Mouse (Mus musculus) embryonic facial prominence, embryonic 10.5 days (tissue): ENCODE measurements around the gene Prps1. TPM values are rescaled to one million over a fixed set of nuclear protein-coding genes. Genes with fewer than 3 reads are reported as not detected.

ENCODE experiments used
- DNase-seq: peaks from one replicate; pipeline ENCODE4 v3.0.0-alpha.2; 2017; ENCODE audit warnings: low spot score
- H3K27ac ChIP-seq: fragments of 300-500 bp; sonication (generic); replicated peaks from 2 replicates; pipeline ENCODE4 v1.5.1; 2016; ENCODE audit warnings: mild to moderate bottlenecking
- H3K27me3 ChIP-seq: fragments of 300-500 bp; sonication (generic); replicated peaks from 2 replicates; pipeline ENCODE4 v1.6.1; 2016; ENCODE audit warnings: low read depth, mild to moderate bottlenecking; ENCODE audit not compliant: poor library complexity, severe bottlenecking
- H3K36me3 ChIP-seq: fragments of 300-500 bp; sonication (generic); replicated peaks from 2 replicates; pipeline ENCODE4 v1.6.1; 2016; ENCODE audit warnings: mild to moderate bottlenecking, moderate library complexity
- H3K4me1 ChIP-seq: fragments of 300-500 bp; sonication (generic); 2 replicates; pipeline ENCODE4 v1.6.1; 2016
- H3K4me3 ChIP-seq: fragments of 300-500 bp; sonication (generic); 2 replicates; pipeline ENCODE4 v1.5.1; 2016; ENCODE audit warnings: mild to moderate bottlenecking, moderate library complexity
- H3K9me3 ChIP-seq: fragments of 300-500 bp; sonication (generic); 2 replicates; pipeline ENCODE4 v1.6.1; 2016; ENCODE audit warnings: mild to moderate bottlenecking
- WGBS: fragments of 180-500 bp; shearing (Covaris S2); methylation state at CpG from one replicate; pipeline ENCODE4 v1.1.7; 2016; 5-methylcytosine and 5-hydroxymethylcytosine counted together
- polyA plus RNA-seq: library from polyadenylated mRNA; unstranded; fragments of >200 nt; fragmentation: Nextera tagmentation; extraction: Ambion mirVana; gene quantifications from 2 replicates; pipeline ENCODE4 v1.2.1, GENCODE M21; 2016

Prps1 gene
- 89.6 TPM in 2 replicates for polyA plus RNA-seq

DNA sequence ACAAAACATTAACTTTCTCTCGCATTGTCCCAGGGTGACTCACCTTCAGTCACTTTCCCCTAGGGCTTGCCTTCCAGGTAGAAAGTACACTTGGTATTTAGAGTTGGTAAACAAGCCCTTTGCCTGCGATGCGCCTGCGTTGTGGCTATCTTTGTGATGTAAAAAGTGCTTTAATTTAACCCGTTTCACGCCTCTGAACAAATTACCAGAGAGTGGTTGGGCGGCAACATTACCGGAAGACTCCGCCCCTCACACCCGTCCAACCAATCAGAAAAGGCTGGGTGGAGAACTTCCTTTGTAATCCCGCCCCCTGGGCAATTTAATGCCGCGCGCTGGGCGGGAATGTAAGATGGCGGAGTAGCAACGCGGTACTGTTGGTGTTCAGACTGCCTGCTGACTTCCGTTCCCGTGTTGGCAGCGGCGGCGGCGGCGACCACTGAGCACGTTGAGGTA, at the start of gene Prps1:
TSS of gene Prps1 (plus strand) at position 335 of the 453 bp plus-strand sequence.
- Histone ChIP-seq H3K9me3 (no peaks in the 10 kb centered on the region), H3K4me3 (peak within 1 kb of the TSS; percentile 68), H3K4me1 (no peaks in the 10 kb centered on the region), H3K27me3 (peaks cover 67% of the 10 kb centered on the region), H3K36me3 (no peaks in the 10 kb centered on the region), H3K27ac (peak within 1 kb of the TSS; percentile 84)
- 20% methylated on average over 26 of the region's 26 CpGs for WGBS
- DNase-seq: peak; percentile 88

DNA sequence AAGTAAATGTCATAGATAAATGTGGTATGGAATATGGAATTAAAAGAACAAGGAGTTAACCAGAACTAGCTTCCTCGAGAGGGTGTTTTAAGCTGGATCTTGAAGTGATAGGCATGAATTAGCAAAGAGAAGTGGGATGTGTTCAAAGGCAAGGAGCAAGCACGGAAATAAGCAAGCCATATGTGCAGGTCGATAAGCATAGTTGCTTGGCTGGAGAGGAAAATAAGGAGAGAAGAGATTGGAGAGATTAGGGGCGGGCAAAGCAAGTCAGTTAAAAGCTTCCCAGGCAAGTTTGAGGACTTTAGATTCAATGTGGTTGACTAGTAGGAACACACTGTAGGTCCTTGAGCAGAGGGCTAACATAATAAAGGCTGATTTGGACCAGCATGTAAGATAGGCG, 48.8 kb upstream of the Prps1 start:
- H3K27ac ChIP-seq: no peak overlapping the region
- H3K27me3 ChIP-seq: peaks cover 82% of the 10 kb centered on the region
- DNase-seq: no peak
- no peaks in the 10 kb centered on the region for H3K9me3 ChIP-seq
- 83% methylated on average over 5 of the region's 5 CpGs for WGBS
- H3K4me1 ChIP-seq: peaks cover 3% of the 10 kb centered on the region; the same call in 1 of the 2 replicates
- H3K36me3 ChIP-seq: no peaks in the 10 kb centered on the region
- no peak overlapping the region for H3K4me3 ChIP-seq

- 93% methylated on average over 4 of the region's 4 CpGs for WGBS
- no peaks in the 10 kb centered on the region for H3K9me3 ChIP-seq
- H3K27ac ChIP-seq: no peak overlapping the region
- H3K4me3 ChIP-seq: no peak overlapping the region
- H3K36me3 ChIP-seq: no peaks in the 10 kb centered on the region
- no peak for DNase-seq
- peaks cover 84% of the 10 kb centered on the region for H3K27me3 ChIP-seq
- no peaks in the 10 kb centered on the region for H3K4me1 ChIP-seq
Measured at GRCm38 (mm10) chrX:140418467-140418866, 37.9 kb upstream of the Prps1 start.

GRCm38 (mm10) chrX:140427124-140427523, 29.3 kb upstream of the Prps1 start:
- Histone ChIP-seq H3K4me1 (no peaks in the 10 kb centered on the region), H3K9me3 (no peaks in the 10 kb centered on the region), H3K36me3 (no peaks in the 10 kb centered on the region), H3K27me3 (peaks cover 52% of the 10 kb centered on the region), H3K4me3 (no peak overlapping the region), H3K27ac (no peak overlapping the region)
- 82% methylated on average over 4 of the region's 4 CpGs for WGBS
- no peak for DNase-seq

DNA sequence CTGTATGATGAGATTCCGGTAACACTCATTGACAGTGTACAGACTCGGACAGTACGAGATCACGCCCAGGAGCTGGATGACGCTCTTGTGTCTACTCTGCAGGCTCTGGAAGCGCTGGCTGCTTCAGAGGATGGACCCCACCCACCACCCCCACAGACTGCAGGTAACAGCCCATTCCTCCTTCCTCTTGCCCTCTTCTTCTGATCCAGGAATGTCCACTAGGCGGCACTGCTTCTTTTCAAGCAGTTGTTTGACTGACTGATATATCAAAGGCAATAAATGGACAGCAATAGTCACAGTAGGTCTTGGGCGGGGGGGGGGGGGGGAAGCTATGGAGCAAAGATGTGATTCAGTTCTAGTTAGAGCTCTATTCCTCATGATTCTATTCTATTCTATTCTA, 28.2 kb upstream of the Prps1 start:
- H3K27me3 ChIP-seq: peaks cover 59% of the 10 kb centered on the region
- WGBS: 59% methylated on average over 8 of the region's 8 CpGs

DNA sequence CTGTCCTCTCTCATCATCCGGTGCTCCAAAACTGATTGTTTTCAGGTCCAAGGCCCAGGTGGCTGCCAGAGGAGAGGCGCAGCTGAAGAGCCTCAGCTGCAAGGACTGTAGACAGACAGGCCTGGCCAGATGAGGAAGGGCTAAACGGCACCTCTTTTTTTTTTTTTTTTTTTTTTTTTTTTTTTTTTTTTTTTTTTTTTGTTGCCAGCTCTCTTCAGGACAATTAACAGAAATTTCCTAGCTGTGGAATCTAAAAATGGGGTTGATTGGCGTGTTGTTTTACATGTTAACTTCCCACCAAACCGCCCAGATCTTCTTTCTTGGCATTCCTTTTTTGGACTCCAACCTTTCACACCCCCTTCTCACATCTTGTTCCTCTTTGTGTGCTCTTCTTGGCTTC, 26.4 kb upstream of the Prps1 start:
- Histone ChIP-seq H3K27ac (no peak overlapping the region), H3K4me1 (no peaks in the 10 kb centered on the region), H3K4me3 (no peak overlapping the region), H3K9me3 (no peaks in the 10 kb centered on the region), H3K27me3 (peaks cover 69% of the 10 kb centered on the region), H3K36me3 (no peaks in the 10 kb centered on the region)
- 86% methylated on average over 5 of the region's 5 CpGs for WGBS
- DNase-seq: no peak

More for the DNA sequence above, 28.2 kb upstream of the Prps1 start:
- Histone ChIP-seq H3K27ac (no peak overlapping the region), H3K9me3 (no peaks in the 10 kb centered on the region), H3K36me3 (no peaks in the 10 kb centered on the region), H3K4me1 (no peaks in the 10 kb centered on the region), H3K4me3 (no peak overlapping the region)
- DNase-seq: no peak

DNA sequence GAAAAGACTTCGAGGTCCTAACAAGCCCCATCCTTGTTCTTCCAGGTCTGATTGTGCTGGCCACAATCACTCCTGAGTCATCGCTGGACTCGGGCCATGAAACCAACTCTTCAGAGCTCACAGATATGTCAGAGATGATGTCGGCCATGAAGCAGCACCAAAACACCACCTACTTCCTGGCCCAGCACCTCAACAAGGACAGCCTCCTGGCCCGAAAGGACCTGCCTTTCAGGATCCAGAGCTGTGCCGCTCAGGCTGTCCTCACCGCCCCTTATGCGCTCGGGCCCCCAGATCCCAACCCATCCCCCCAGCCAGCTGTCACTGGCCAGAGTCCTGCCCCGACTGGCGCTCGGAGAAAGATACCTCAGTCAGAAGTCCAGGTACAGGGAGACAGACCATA, 25.9 kb upstream of the Prps1 start:
- DNase-seq: no peak
- Histone ChIP-seq H3K4me1 (no peaks in the 10 kb centered on the region), H3K36me3 (no peaks in the 10 kb centered on the region), H3K4me3 (no peak overlapping the region), H3K27ac (no peak overlapping the region), H3K9me3 (no peaks in the 10 kb centered on the region), H3K27me3 (peaks cover 71% of the 10 kb centered on the region)
- 86% methylated on average over 12 of the region's 12 CpGs for WGBS

GRCm38 (mm10) chrX:140431981-140432380, 24.4 kb upstream of the Prps1 start:
- 92% methylated on average over 15 of the region's 15 CpGs for WGBS
- no peak overlapping the region for H3K27ac ChIP-seq
- H3K4me1 ChIP-seq: no peaks in the 10 kb centered on the region
- no peaks in the 10 kb centered on the region for H3K36me3 ChIP-seq
- H3K9me3 ChIP-seq: no peaks in the 10 kb centered on the region
- DNase-seq: no peak
- peaks cover 79% of the 10 kb centered on the region for H3K27me3 ChIP-seq
- no peak overlapping the region for H3K4me3 ChIP-seq

- WGBS: 95% methylated on average over 11 of the region's 11 CpGs
- no peak overlapping the region for H3K27ac ChIP-seq
- H3K27me3 ChIP-seq: peaks cover 79% of the 10 kb centered on the region
- no peak overlapping the region for H3K4me3 ChIP-seq
- H3K9me3 ChIP-seq: no peaks in the 10 kb centered on the region
- no peaks in the 10 kb centered on the region for H3K4me1 ChIP-seq
- H3K36me3 ChIP-seq: no peaks in the 10 kb centered on the region
- DNase-seq: no peak
Measured at GRCm38 (mm10) chrX:140432786-140433185, 23.6 kb upstream of the Prps1 start.

DNA sequence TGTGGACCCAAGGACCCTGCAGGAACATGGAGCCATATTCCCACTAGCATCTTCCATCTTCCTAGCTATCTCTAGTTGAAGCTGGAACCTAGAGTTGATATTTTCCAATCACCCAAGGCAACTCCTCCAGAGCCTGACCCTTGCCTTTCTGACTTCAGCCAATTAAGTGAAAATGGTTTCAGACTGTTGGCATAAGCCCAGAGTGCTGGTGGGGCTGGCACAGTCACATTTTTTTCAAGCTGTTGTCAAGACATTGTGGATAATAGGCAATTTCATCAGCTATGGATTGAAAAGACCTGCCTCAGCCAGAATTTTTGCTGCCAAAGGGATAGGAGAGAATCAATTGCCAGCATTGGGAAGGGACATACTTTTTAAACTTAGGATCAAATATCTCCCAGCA, 18.5 kb upstream of the Prps1 start:
- H3K4me1 ChIP-seq: no peaks in the 10 kb centered on the region
- peaks cover 89% of the 10 kb centered on the region for H3K27me3 ChIP-seq

DNA sequence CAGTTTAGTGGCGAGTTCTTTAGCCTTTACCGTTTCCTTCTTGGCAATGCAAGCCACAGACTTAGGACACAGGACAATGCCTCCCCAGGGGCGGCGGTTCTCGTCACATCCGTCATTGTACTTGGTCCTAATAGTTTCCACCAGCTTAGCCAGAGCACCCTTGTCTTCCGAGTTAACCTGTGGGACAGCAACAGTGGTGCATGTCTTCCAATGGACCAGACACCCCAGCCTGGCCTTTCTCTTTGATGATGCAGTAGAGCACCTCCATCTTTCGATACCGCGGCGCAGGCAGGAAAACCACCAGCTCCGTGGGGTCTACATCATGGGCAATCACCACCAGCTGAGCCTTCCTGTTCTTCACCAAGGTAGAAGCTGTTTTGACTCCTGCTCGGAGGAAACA, 10.9 kb upstream of the Prps1 start:
- H3K4me1 ChIP-seq: no peaks in the 10 kb centered on the region
- peaks cover 73% of the 10 kb centered on the region for H3K27me3 ChIP-seq
- DNase-seq: no peak
- H3K9me3 ChIP-seq: no peaks in the 10 kb centered on the region
- H3K36me3 ChIP-seq: no peaks in the 10 kb centered on the region
- 76% methylated on average over 13 of the region's 13 CpGs for WGBS
- H3K4me3 ChIP-seq: no peak overlapping the region
- H3K27ac ChIP-seq: no peak overlapping the region

More for the DNA sequence above, 18.5 kb upstream of the Prps1 start:
- no peak for DNase-seq
- Histone ChIP-seq H3K9me3 (no peaks in the 10 kb centered on the region), H3K4me3 (no peak overlapping the region), H3K27ac (no peak overlapping the region), H3K36me3 (no peaks in the 10 kb centered on the region)

- no peak for DNase-seq
- Histone ChIP-seq H3K27me3 (peaks cover 71% of the 10 kb centered on the region), H3K4me3 (no peak overlapping the region), H3K27ac (no peak overlapping the region), H3K36me3 (no peaks in the 10 kb centered on the region), H3K4me1 (no peaks in the 10 kb centered on the region), H3K9me3 (no peaks in the 10 kb centered on the region)
- WGBS: 84% methylated on average over 3 of the region's 3 CpGs
Measured at GRCm38 (mm10) chrX:140450071-140450470, 6.3 kb upstream of the Prps1 start.

GRCm38 (mm10) chrX:140456751-140457491, 508 bp downstream of the Prps1 start:
- Histone ChIP-seq H3K27me3 (peaks cover 62% of the 10 kb centered on the region), H3K9me3 (no peaks in the 10 kb centered on the region), H3K27ac (peak overlapping the region; percentile 84), H3K4me3 (peak overlapping the region; percentile 68), H3K36me3 (no peaks in the 10 kb centered on the region), H3K4me1 (no peaks in the 10 kb centered on the region)
- 12% methylated on average over 39 of the region's 39 CpGs for WGBS
- DNase-seq: peak; percentile 49
